Mouse (Mus musculus) heart, postnatal 0 days (tissue): Measurements from ENCODE around the gene Runx1. TPM values are rescaled to one million over a fixed set of nuclear protein-coding genes. Genes with fewer than 3 reads are reported as not detected.

Source experiments
- ATAC-seq: fragments of 200-750 bp; cut with Nextera tagmentation; 2 replicates; pipeline ENCODE4 v1.8.0; 2017; ENCODE audit warnings: low read depth, moderate number of reproducible peaks, moderate library complexity; ENCODE audit not compliant: insufficient read depth
- DNase-seq: peaks from one replicate; pipeline ENCODE4 v3.0.0-alpha.2; 2016; ENCODE audit warnings: low spot score
- H3K27ac ChIP-seq: fragments of 300-500 bp; sonication (generic); 2 replicates; pipeline ENCODE4 v1.5.1; 2014; ENCODE audit warnings: low read depth, mild to moderate bottlenecking
- H3K27me3 ChIP-seq: fragments of 300-500 bp; sonication (generic); 2 replicates; pipeline ENCODE4 v1.6.1; 2014; ENCODE audit warnings: low read length, mixed read lengths; ENCODE audit not compliant: control insufficient read depth, insufficient read depth
- H3K36me3 ChIP-seq: fragments of 300-500 bp; sonication (generic); replicated peaks from 2 replicates; pipeline ENCODE4 v1.6.1; 2014; ENCODE audit warnings: low read length, mixed read lengths; ENCODE audit not compliant: control insufficient read depth, insufficient read depth
- H3K4me1 ChIP-seq: fragments of 300-500 bp; sonication (generic); 2 replicates; pipeline ENCODE4 v1.6.1; 2014; ENCODE audit warnings: antibody characterized with exemption; ENCODE audit not compliant: control insufficient read depth, insufficient read depth
- H3K4me2 ChIP-seq: fragments of 300-500 bp; sonication (generic); 2 replicates; pipeline ENCODE4 v1.6.1; 2014; ENCODE audit warnings: low read depth, mild to moderate bottlenecking, low read length, moderate library complexity
- H3K4me3 ChIP-seq: fragments of 300-500 bp; sonication (generic); 2 replicates; pipeline ENCODE4 v1.5.1; 2014; ENCODE audit warnings: low read depth, low read length
- H3K9ac ChIP-seq: fragments of 300-500 bp; sonication (generic); replicated peaks from 2 replicates; pipeline ENCODE4 v1.6.1; 2014; ENCODE audit warnings: low read depth, low read length, mixed read lengths
- H3K9me3 ChIP-seq: fragments of 300-500 bp; sonication (generic); replicated peaks from 2 replicates; pipeline ENCODE4 v1.6.1; 2016; ENCODE audit warnings: low read length; ENCODE audit not compliant: control insufficient read depth
- CTCF ChIP-seq: IDR thresholded peaks from 2 replicates; pipeline ENCODE4 v1.5.1; 2016; ENCODE audit warnings: antibody characterized with exemption, control low read depth, low read depth
- EP300 ChIP-seq: IDR thresholded peaks from 2 replicates; pipeline ENCODE4 v1.6.1; 2016; ENCODE audit warnings: antibody characterized with exemption, low read depth
- WGBS: fragments of 180-500 bp; shearing (Covaris S2); extraction: QIAGEN DNeasy Blood & Tissue Kit; methylation state at CpG from one replicate; pipeline ENCODE4 v1.1.7; 2014; 5-methylcytosine and 5-hydroxymethylcytosine counted together
- polyA plus RNA-seq: library from polyadenylated mRNA; unstranded; fragments of >200 nt; fragmentation: Nextera tagmentation; extraction: Ambion mirVana; gene quantifications from 2 replicates; pipeline ENCODE4 v1.2.1, GENCODE M21; 2015
- total RNA-seq: library from RNA; depleted of rRNA; stranded (reverse); fragments of >200 nt; gene quantifications from 2 replicates; pipeline ENCODE4 v1.2.3, GENCODE M21; 2014; ENCODE audit warnings: low replicate concordance

Gene Runx1
- total and polyA plus RNA-seq, 2 experiments from 2014 or later, result 0.33 to 1.3 TPM

DNA sequence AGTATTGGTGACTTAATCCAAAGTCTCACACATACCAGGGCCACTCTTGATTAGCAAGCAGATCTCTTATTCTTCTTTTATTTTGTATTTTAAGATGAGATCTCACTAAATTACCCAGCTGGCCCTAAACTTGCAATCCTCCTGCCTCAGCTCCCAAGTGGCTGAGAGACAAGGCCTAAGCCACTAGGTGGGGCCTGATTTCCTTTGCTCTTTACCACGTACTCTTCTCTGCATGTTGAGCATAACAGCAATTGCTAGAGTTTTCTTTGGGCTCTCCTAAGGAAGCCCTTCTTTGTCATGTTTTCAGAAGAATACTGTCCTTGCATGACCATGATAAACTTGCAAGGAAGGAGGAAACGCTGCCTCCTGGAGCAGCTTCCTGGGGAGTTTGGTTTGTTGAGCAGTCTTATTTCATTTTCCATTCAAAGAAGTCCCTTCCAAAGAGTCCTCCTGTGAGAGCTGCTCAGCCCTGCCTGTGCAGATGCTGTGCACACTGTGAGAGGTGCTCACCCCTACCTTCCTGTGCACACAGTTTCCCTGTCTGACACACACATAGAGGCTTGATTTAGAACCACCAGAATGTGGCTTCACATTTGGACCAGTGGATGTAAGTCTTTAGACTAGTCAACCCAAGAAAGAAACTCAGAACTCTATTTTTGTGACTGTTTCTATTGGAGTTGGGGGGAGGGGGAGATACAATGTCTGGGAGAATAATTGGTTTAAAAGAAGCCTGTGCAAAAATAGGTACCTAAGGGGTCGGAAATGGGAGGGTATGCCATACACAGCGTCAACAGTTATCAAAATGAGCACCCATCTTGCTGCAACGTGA is 11.4 kb downstream of the Runx1 start:
- TF ChIP-seq EP300 (no peak), CTCF (peak; percentile 7; the same call in 1 of the 2 replicates)
- no peak overlapping the region for H3K9ac ChIP-seq
- DNase-seq (no peak), ATAC-seq (no peak)
- H3K27me3 ChIP-seq, result peaks cover 21% of the 10 kb centered on the region
- no peaks in the 10 kb centered on the region for H3K9me3 ChIP-seq
- H3K27ac ChIP-seq, result no peak overlapping the region
- H3K4me2 ChIP-seq, result no peak overlapping the region
- 0 out of 2 replicates have a peak, but pooled peaks cover 1% of the 10 kb centered on the region for H3K4me1 ChIP-seq
- no peaks in the 10 kb centered on the region for H3K36me3 ChIP-seq
- 58% methylated on average over 5 of the region's 5 CpGs for WGBS
- no peak overlapping the region for H3K4me3 ChIP-seq

DNA sequence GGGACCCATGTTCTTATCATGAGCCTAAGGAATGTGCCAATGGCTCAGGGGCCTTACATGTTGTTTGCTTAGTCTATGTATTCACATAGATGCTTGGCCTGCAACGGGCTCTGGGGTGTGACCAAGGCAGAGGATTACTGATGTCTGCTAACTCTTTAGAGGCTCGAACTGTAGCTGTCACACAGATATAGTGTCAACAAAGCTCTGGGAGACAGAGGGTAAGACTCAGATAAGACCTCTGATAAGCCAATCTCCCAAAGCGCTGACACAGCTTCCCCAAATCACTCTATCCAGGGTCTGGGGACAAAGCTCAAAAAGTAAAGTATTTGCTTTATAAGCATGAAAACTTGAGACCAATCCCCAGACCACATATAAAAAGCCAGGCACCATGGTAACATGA is 13.5 kb downstream of the Runx1 start:
- DNase-seq (no peak), ATAC-seq (no peak)
- H3K4me1 ChIP-seq, result 0 out of 2 replicates have a peak, but pooled peaks cover 5% of the 10 kb centered on the region
- H3K36me3 ChIP-seq, result no peaks in the 10 kb centered on the region
- H3K9ac ChIP-seq, result no peak overlapping the region
- no peak for TF ChIP-seq CTCF
- TF ChIP-seq EP300, result no peak
- H3K27ac ChIP-seq, result no peak overlapping the region
- peaks cover 4% of the 10 kb centered on the region; the same call in 1 of the 2 replicates for H3K27me3 ChIP-seq
- no peak overlapping the region for H3K4me2 ChIP-seq
- H3K9me3 ChIP-seq, result no peaks in the 10 kb centered on the region
- H3K4me3 ChIP-seq, result no peak overlapping the region
- WGBS, result 43% methylated on average over 3 of the region's 3 CpGs

DNA sequence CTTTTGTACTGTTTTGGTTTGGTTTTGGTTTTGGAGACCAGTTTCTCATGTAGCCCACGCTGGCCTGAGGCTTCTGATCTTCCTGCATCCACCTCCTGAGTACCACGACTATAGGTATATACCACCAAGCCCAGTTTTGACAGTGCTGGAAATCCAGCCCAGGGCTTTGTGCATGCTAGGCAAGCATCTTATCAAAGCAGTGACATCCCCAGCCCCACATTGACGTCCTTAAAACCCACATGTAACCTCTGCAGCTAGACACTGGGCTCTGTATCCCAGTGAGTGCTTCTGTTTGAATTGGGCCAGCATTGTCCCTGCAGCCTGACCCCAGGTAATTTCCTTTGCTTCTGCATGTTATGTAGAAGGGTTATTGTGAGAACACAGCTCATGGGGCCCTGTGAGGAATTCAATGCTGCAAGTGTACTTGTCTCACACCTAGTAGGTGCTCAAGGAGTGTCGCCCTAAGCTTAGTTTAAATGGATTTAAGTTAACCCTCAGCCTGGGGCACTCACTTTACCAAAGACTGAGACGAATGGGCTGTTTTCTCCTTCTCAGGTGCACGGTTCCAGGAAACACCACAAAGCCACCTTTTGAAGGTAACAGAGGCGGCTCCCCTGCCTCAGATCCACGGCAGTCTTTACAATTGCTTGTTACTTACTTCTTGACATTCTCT is 15.2 kb downstream of the Runx1 start:
- 87% methylated on average over 8 of the region's 8 CpGs for WGBS
- Histone ChIP-seq H3K4me2 (no peak overlapping the region), H3K36me3 (no peaks in the 10 kb centered on the region), H3K9ac (no peak overlapping the region), H3K9me3 (no peaks in the 10 kb centered on the region), H3K4me3 (no peak overlapping the region), H3K27me3 (no peaks in the 10 kb centered on the region), H3K27ac (no peak overlapping the region), H3K4me1 (0 out of 2 replicates have a peak, but pooled peaks cover 5% of the 10 kb centered on the region)
- TF ChIP-seq CTCF (no peak), EP300 (no peak)
- no peak for ATAC-seq
- DNase-seq, result no peak

- H3K4me2 ChIP-seq, result no peak overlapping the region
- ATAC-seq (no peak), DNase-seq (no peak)
- H3K36me3 ChIP-seq, result no peaks in the 10 kb centered on the region
- TF ChIP-seq EP300, result no peak
- no peak for TF ChIP-seq CTCF
- H3K27me3 ChIP-seq, result 0 out of 2 replicates have a peak, but pooled peaks cover 5% of the 10 kb centered on the region
- H3K27ac ChIP-seq, result no peak overlapping the region
- 77% methylated on average over 8 of the region's 8 CpGs for WGBS
- 0 out of 2 replicates have a peak, but pooled peaks cover 5% of the 10 kb centered on the region for H3K4me1 ChIP-seq
- H3K9me3 ChIP-seq, result no peaks in the 10 kb centered on the region
- H3K4me3 ChIP-seq, result no peak overlapping the region
- H3K9ac ChIP-seq, result no peak overlapping the region
Measured at GRCm38 (mm10) chr16:92807772-92808171, 18.2 kb downstream of the Runx1 start.

DNA sequence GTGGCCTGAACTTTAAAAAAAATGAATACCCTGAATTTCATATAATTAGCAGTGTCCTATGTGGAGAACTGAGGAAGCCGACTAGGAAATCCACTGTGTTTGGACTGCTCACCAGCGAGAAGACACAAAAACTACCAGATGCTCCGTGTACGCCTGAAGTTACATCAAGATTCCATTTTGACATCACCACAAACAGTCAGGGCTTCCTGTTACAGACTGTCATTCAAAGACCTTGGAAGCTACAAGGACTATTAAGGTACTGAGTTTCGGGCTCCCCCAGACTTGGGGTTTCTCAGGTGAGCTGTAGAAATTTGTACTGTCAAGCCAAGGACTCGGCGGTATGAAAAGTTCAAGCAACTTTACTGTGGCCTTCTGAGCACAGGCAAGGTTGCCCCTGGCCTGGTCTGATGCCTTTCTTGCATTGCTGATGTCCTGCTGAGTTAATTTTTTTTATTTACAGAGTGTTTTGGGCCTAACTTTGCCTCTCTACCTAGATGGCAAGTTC is 22.8 kb downstream of the Runx1 start:
- Histone ChIP-seq H3K36me3 (no peaks in the 10 kb centered on the region), H3K27ac (no peak overlapping the region), H3K4me1 (no peaks in the 10 kb centered on the region), H3K4me3 (no peak overlapping the region), H3K9ac (no peak overlapping the region), H3K4me2 (no peak overlapping the region), H3K27me3 (0 out of 2 replicates have a peak, but pooled peaks cover 5% of the 10 kb centered on the region), H3K9me3 (no peaks in the 10 kb centered on the region)
- 79% methylated on average over 7 of the region's 7 CpGs for WGBS
- DNase-seq, result no peak
- ATAC-seq, result no peak
- TF ChIP-seq EP300 (no peak), CTCF (no peak)
